Mouse (Mus musculus) liver, adult 2 months (tissue): ENCODE data around the gene Aqp2. TPM values are rescaled to one million over a fixed set of nuclear protein-coding genes. Genes with fewer than 3 reads are reported as not detected.

Source experiments
- DNase-seq: peaks from one replicate; pipeline ENCODE4 v3.0.0-alpha.2; 2011; ENCODE audit warnings: low read depth, low spot score; ENCODE audit errors: extremely low read depth
- H3K27ac ChIP-seq: fragments of 200-500 bp; replicated peaks from 2 replicates; pipeline ENCODE4 v1.5.1; 2012; ENCODE audit warnings: low read depth, mild to moderate bottlenecking, control low read depth, inconsistent platforms, low read length; ENCODE audit not compliant: insufficient read depth
- H3K27me3 ChIP-seq: fragments of 200-500 bp; 2 replicates; pipeline ENCODE4 v1.6.1; 2012; ENCODE audit warnings: mild to moderate bottlenecking, moderate library complexity, low read length, inconsistent platforms; ENCODE audit not compliant: control insufficient read depth, insufficient read depth
- H3K36me3 ChIP-seq: fragments of 200-500 bp; 2 replicates; pipeline ENCODE4 v1.6.1; 2012; ENCODE audit warnings: low read length, inconsistent platforms; ENCODE audit not compliant: control insufficient read depth, insufficient read depth
- H3K4me1 ChIP-seq: fragments of 200-500 bp; 2 replicates; pipeline ENCODE4 v1.6.1; 2011; ENCODE audit warnings: low read length; ENCODE audit not compliant: control insufficient read depth, insufficient read depth
- H3K4me3 ChIP-seq: fragments of 200-500 bp; 2 replicates; pipeline ENCODE4 v1.5.1; 2011; ENCODE audit warnings: low read depth, mild to moderate bottlenecking, control low read depth, low read length, moderate library complexity; ENCODE audit not compliant: insufficient read depth
- H3K79me2 ChIP-seq: fragments of 200-500 bp; 2 replicates; pipeline ENCODE4 v1.6.1; 2012; ENCODE audit warnings: inconsistent platforms, mild to moderate bottlenecking, low read length, moderate library complexity; ENCODE audit not compliant: control insufficient read depth, insufficient read depth
- H3K9ac ChIP-seq: fragments of 200-500 bp; 2 replicates; pipeline ENCODE4 v1.6.1; 2012; ENCODE audit warnings: low read depth, mild to moderate bottlenecking, control low read depth, inconsistent platforms, low read length
- CTCF ChIP-seq: fragments of 200-500 bp; IDR thresholded peaks from 2 replicates; pipeline ENCODE4 v1.5.1; 2011; ENCODE audit warnings: low read depth, low read length, control low read depth
- POLR2A ChIP-seq: fragments of 200-500 bp; IDR thresholded peaks from 2 replicates; pipeline ENCODE4 v1.6.1; 2011; ENCODE audit warnings: low read length, control low read depth; ENCODE audit not compliant: insufficient read depth; ENCODE audit errors: extremely low read depth
- WGBS: fragments of 180-500 bp; shearing (Covaris S2); methylation state at CpG from one replicate; pipeline ENCODE4 v1.1.7; 2018; 5-methylcytosine and 5-hydroxymethylcytosine counted together
- polyA plus RNA-seq: library from polyadenylated mRNA; depleted of rRNA; stranded (reverse); fragments of >200 nt; gene quantifications from 2 replicates; pipeline ENCODE4 v1.2.3, GENCODE M21; 2012
- total RNA-seq: library from RNA; depleted of rRNA; stranded (reverse); fragments of >200 nt; gene quantifications from 2 replicates; pipeline ENCODE4 v1.2.3, GENCODE M21; 2014

Aqp2 gene
- total and polyA plus RNA-seq, 2 experiments, result not detected

GRCm38 (mm10) chr15:99600986-99601822 lies 22.3 kb downstream of the Aqp2 start, which contains the start of gene Aqp6:
Gene Aqp6, plus strand, starts transcription at chr15:99601400.
- no peaks in the 10 kb centered on the region for H3K27me3 ChIP-seq
- H3K27ac ChIP-seq, result no peak within 1 kb of the TSS
- no peaks in the 10 kb centered on the region for H3K36me3 ChIP-seq
- TF ChIP-seq CTCF (no peak), POLR2A (no peak)
- H3K4me3 ChIP-seq, result no peak within 1 kb of the TSS
- WGBS, result 78% methylated on average over 22 of the region's 22 CpGs
- DNase-seq, result no peak
- no peak within 1 kb of the TSS for H3K9ac ChIP-seq
- no peaks in the 10 kb centered on the region for H3K4me1 ChIP-seq
- H3K79me2 ChIP-seq, result no peaks in the 10 kb centered on the region

- H3K4me1 ChIP-seq, result no peaks in the 10 kb centered on the region
- no peaks in the 10 kb centered on the region for H3K27me3 ChIP-seq
- H3K4me3 ChIP-seq, result no peak overlapping the region
- H3K79me2 ChIP-seq, result no peaks in the 10 kb centered on the region
- H3K9ac ChIP-seq, result no peak overlapping the region
- DNase-seq, result no peak
- no peak for TF ChIP-seq CTCF
- no peak for TF ChIP-seq POLR2A
- no peaks in the 10 kb centered on the region for H3K36me3 ChIP-seq
- WGBS, result 68% methylated on average over 5 of the region's 5 CpGs
- no peak overlapping the region for H3K27ac ChIP-seq
Observed at GRCm38 (mm10) chr15:99601823-99602120, 22.9 kb downstream of the Aqp2 start.

GRCm38 (mm10) chr15:99602206-99602820 lies 23.5 kb downstream of the Aqp2 start:
- DNase-seq, result no peak
- Histone ChIP-seq H3K79me2 (no peaks in the 10 kb centered on the region), H3K36me3 (no peaks in the 10 kb centered on the region), H3K4me1 (no peaks in the 10 kb centered on the region), H3K4me3 (no peak overlapping the region), H3K27ac (no peak overlapping the region), H3K27me3 (no peaks in the 10 kb centered on the region), H3K9ac (no peak overlapping the region)
- WGBS, result 87% methylated on average over 17 of the region's 17 CpGs
- TF ChIP-seq POLR2A (no peak), CTCF (no peak)

GRCm38 (mm10) chr15:99603216-99603615 lies 24.4 kb downstream of the Aqp2 start:
- Histone ChIP-seq H3K4me3 (no peak overlapping the region), H3K36me3 (no peaks in the 10 kb centered on the region), H3K9ac (no peak overlapping the region), H3K79me2 (no peaks in the 10 kb centered on the region), H3K4me1 (no peaks in the 10 kb centered on the region), H3K27me3 (no peaks in the 10 kb centered on the region), H3K27ac (no peak overlapping the region)
- TF ChIP-seq POLR2A, result no peak
- no peak for DNase-seq
- WGBS, result 75% methylated on average over 7 of the region's 7 CpGs

GRCm38 (mm10) chr15:99605595-99605994 lies 26.7 kb downstream of the Aqp2 start:
- 65% methylated on average over 2 of the region's 3 CpGs for WGBS
- H3K9ac ChIP-seq, result no peak overlapping the region
- TF ChIP-seq POLR2A, result no peak
- no peak overlapping the region for H3K4me3 ChIP-seq
- H3K36me3 ChIP-seq, result no peaks in the 10 kb centered on the region
- no peaks in the 10 kb centered on the region for H3K27me3 ChIP-seq
- H3K4me1 ChIP-seq, result no peaks in the 10 kb centered on the region
- no peaks in the 10 kb centered on the region for H3K79me2 ChIP-seq
- DNase-seq, result no peak
- no peak overlapping the region for H3K27ac ChIP-seq

GRCm38 (mm10) chr15:99606515-99606914 lies 27.7 kb downstream of the Aqp2 start:
- no peak overlapping the region for H3K9ac ChIP-seq
- H3K4me3 ChIP-seq, result no peak overlapping the region
- no peak for TF ChIP-seq CTCF
- 44% methylated on average over 5 of the region's 5 CpGs for WGBS
- H3K79me2 ChIP-seq, result no peaks in the 10 kb centered on the region
- no peaks in the 10 kb centered on the region for H3K36me3 ChIP-seq
- H3K27me3 ChIP-seq, result no peaks in the 10 kb centered on the region
- no peaks in the 10 kb centered on the region for H3K4me1 ChIP-seq
- no peak overlapping the region for H3K27ac ChIP-seq
- DNase-seq, result no peak
